Mouse (Mus musculus) stomach, embryonic 14.5 days (tissue): ENCODE measurements around the gene Apoh. TPM values are rescaled to one million over a fixed set of nuclear protein-coding genes. Genes with fewer than 3 reads are reported as not detected.

Experiments used
- polyA plus RNA-seq: library from polyadenylated mRNA; unstranded; fragments of >200 nt; fragmentation: Nextera tagmentation; extraction: Ambion mirVana; gene quantifications from 2 replicates; pipeline ENCODE4 v1.2.1, GENCODE M21; 2014

Apoh gene
- polyA plus RNA-seq, 1 experiment from 2014 or later, result 0.69 TPM

Other genes starting within 250 kb of the Apoh start
- 8.6 and 9.1 TPM in 2 replicates for gene Prkca, start 574 bp downstream of the Apoh start, polyA plus RNA-seq
- 20.6 and 24.1 TPM in 2 replicates for gene Cep112, start 81.8 kb downstream of the Apoh start, polyA plus RNA-seq